ENCODE assay signal across 32 mouse cellular contexts in genomic region chr16:53598140-53598539, GRCm38 (mm10).
"Had no signal": no experiment of that assay in that cellular context is flagged by ENCODE, and none has a peak within 500 bp of the region (broad histone marks: within the 10 kb centered on the region; RNA-seq: fewer than 3 reads in every experiment).

No protein-coding gene starts in this region.

- H3K27ac ChIP-seq: limb, embryonic 10.5 days; limb, embryonic 12.5 days; limb, embryonic 13.5 days; limb, embryonic 15.5 days; liver, embryonic 12.5 days; liver, embryonic 13.5 days; liver, embryonic 14.5 days; liver, embryonic 15.5 days; lung, embryonic 15.5 days; macrophage; midbrain, embryonic 10.5 days; midbrain, embryonic 12.5 days; midbrain, embryonic 13.5 days; midbrain, embryonic 15.5 days; neural tube, embryonic 12.5 days had no signal

- H3K36me3 ChIP-seq: limb, embryonic 10.5 days; limb, embryonic 12.5 days; limb, embryonic 13.5 days; limb, embryonic 15.5 days; liver, embryonic 12.5 days; liver, embryonic 13.5 days; liver, embryonic 15.5 days; lung, embryonic 15.5 days; midbrain, embryonic 10.5 days; midbrain, embryonic 12.5 days; midbrain, embryonic 13.5 days; midbrain, embryonic 15.5 days; neural tube, embryonic 12.5 days had no signal

- DNase-seq: left cerebral cortex, postnatal 4 days; liver; liver, embryonic 13.5 days; liver, postnatal 0 days; lung, adult 18-20 months; lung, adult 2 months; lung, embryonic 14.5 days; lung, postnatal 10 days; lung, postnatal 14 days; lung, postnatal 36 days; lung, postnatal 4 days; midbrain, embryonic 14.5 days had no signal

- H3K4me3 ChIP-seq: limb, embryonic 10.5 days; limb, embryonic 12.5 days; limb, embryonic 13.5 days; limb, embryonic 15.5 days; liver, embryonic 12.5 days; liver, embryonic 13.5 days; liver, embryonic 15.5 days; lung, embryonic 15.5 days; megakaryocyte, embryonic 14.5 days; midbrain, embryonic 10.5 days; midbrain, embryonic 12.5 days; midbrain, embryonic 13.5 days; midbrain, embryonic 15.5 days; myocyte; neural tube, embryonic 12.5 days had no signal

- H3K9me3 ChIP-seq: limb, embryonic 10.5 days; limb, embryonic 12.5 days; limb, embryonic 13.5 days; limb, embryonic 15.5 days; liver, embryonic 12.5 days; liver, embryonic 13.5 days; liver, embryonic 15.5 days; lung, embryonic 15.5 days; megakaryocyte, embryonic 14.5 days; midbrain, embryonic 10.5 days; midbrain, embryonic 12.5 days; midbrain, embryonic 13.5 days; midbrain, embryonic 15.5 days; neural tube, embryonic 12.5 days had no signal

- H3K9ac ChIP-seq: limb, embryonic 12.5 days; limb, embryonic 13.5 days; limb, embryonic 15.5 days; liver, embryonic 12.5 days; liver, embryonic 13.5 days; liver, embryonic 14.5 days; liver, embryonic 15.5 days; liver, postnatal 0 days; lung, embryonic 14.5 days; lung, embryonic 15.5 days; midbrain, embryonic 12.5 days; midbrain, embryonic 13.5 days; midbrain, embryonic 15.5 days; neural tube, embryonic 12.5 days had no signal

- ATAC-seq: liver, embryonic 12.5 days; liver, postnatal 0 days; lung, postnatal 0 days; midbrain, embryonic 13.5 days; midbrain, embryonic 15.5 days; midbrain, embryonic 16.5 days had no signal

- H3K4me2 ChIP-seq: limb, embryonic 12.5 days; limb, embryonic 13.5 days; limb, embryonic 15.5 days; liver, embryonic 11.5 days; liver, embryonic 12.5 days; liver, embryonic 13.5 days; liver, embryonic 15.5 days; lung, embryonic 14.5 days; lung, embryonic 15.5 days; midbrain, embryonic 11.5 days; midbrain, embryonic 12.5 days; midbrain, embryonic 13.5 days; midbrain, embryonic 15.5 days; neural tube, embryonic 12.5 days had no signal

- H3K27me3 ChIP-seq: limb, embryonic 12.5 days; limb, embryonic 13.5 days; limb, embryonic 15.5 days; liver, embryonic 12.5 days; liver, embryonic 13.5 days; liver, embryonic 15.5 days; lung, embryonic 15.5 days; megakaryocyte, embryonic 14.5 days; midbrain, embryonic 12.5 days; midbrain, embryonic 13.5 days; midbrain, embryonic 15.5 days; neural tube, embryonic 12.5 days had no signal

- H3K4me1 ChIP-seq: limb, embryonic 10.5 days; limb, embryonic 12.5 days; limb, embryonic 13.5 days; limb, embryonic 15.5 days; liver, embryonic 12.5 days; liver, embryonic 13.5 days; liver, embryonic 15.5 days; lung, embryonic 15.5 days; megakaryocyte, embryonic 14.5 days; midbrain, embryonic 10.5 days; midbrain, embryonic 12.5 days; midbrain, embryonic 13.5 days; midbrain, embryonic 15.5 days; neural tube, embryonic 12.5 days had no signal
